Mouse (Mus musculus) spleen, postnatal 4 days (tissue): ENCODE measurements around the gene Zfp3.

ENCODE experiments used
- DNase-seq, 2 experiments: peaks; one replicate each; pipeline ENCODE4 v3.0.0; 2022; ENCODE audit warnings: low spot score in 2 of 2

Zfp3 gene

DNA sequence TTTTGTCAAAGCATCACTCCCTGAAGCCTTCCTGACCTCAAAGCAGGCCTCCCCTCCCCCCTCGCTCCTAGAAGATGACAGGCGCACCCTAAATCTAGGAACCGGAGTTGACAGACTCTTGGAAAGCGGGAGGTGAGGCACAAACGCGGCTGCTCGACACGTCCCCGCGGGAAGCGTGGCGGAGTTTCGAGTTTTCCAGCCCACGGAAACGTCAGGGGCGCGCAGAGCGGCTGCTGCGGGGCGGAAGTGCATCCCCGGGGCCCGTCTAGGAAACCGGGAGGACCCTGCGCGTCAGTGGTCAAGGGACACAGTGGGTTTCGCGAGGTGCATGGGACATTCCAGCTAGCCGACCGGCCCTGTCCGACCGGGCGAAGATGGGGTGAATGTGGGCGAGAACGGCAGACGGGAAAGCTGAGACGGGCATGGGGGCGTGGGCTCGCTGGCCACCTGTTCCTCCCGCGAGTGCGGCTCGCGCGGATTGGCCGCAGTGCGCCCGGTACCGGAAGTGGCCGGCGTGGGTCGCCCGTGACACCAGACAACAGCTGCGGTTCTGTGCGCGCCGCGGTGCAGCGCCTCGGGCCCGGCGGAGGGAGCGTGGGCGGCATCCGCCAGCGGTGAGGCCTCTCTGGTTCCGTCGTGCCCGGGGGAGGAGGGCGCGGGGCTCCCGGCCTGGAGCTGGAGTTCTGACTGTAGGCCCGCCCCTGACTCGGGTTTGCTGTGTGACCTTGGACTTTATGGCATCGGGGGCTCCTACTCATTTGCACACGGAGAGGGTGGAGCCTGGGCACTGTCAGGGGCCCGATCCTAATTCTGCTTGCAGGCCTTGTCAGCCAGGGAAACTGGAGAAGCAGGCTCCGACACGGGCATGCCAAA, at the start of gene Zfp3:
Gene Zfp3, plus strand, starts transcription at position 274 of the 873 bp plus-strand sequence.
- DNase-seq = peak; percentile 73 to 86

DNA sequence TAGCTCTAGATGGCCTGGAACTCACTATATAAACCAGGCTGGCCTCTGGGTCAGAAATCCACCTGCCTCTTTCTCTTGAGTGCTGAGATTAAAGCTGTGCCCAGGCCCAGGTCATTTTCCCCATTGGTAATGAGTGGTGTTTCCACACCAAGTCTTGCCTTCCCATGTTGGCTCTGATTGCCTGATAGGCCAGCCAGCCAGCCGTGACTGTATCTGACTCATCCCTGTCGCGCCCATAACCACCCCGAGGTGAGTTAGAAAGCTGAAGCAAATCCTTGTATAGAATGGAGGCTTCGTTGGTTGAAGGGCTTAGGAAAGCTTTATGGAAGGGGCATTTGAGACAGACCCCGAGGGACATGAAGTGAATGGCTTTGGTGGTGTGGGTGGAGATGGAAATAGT, 48.2 kb upstream of the Zfp3 start:
- no peak for DNase-seq

DNA sequence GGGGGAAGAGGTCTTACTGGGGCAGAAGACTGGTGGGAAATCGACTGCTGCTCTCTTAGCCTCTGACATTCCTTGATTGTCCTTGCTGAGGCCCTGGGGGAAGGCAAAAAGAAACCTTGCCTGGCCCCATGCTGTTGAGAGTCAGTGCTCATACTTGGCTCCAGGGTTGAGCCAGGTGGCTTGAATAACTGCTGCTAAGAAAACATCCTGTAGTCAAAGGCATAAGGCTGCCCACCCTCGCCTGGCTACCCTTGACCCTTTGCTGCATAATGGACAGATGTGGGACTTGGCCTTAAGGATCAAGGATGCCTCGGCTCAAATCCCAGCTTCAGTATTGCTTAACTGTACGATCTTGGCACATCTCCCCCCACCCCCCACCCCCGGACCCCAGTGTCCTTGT, 45.5 kb upstream of the Zfp3 start:
- no peak for DNase-seq

DNA sequence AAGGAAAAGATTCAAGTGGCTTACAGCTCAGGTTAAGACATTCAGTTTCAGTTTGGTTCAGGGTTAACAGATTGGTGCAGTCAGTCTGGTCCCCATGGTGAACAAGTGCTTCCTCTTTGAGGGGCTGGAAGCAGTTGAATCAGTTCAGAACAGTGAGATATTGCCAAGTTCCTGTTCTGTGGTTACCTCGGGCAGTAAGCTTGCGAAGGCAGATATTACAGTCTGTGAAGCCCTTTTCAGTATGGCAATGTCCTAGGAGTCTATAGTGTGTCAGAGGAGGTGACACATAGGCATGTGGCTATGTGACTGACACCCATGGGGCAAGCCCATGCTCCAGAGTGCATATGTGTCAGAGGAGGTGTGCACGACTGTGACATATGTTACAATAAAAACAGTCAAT, 43.4 kb upstream of the Zfp3 start:
- DNase-seq = peak in 1 of 2 experiments; percentile 27

DNA sequence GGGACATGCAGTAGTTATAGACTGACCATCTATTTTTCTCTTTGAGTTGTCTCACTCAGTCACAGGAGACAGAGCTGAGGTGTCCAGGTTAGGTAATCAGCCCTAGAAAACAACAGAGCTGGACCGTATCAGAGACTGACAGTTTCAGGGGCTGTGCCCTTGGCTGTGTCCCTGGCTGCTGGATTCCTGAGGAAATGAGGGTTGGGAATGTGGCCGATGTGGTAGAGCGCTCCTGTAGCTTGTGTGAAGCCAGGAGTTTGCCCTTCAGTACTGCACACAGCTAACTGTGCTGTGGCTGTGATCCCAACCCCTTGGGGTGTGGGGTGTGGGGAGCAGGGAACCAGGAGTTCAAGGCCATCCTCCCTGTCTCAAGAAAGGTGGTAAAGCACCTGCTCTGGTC, 42.9 kb upstream of the Zfp3 start:
- DNase-seq = no peak

DNA sequence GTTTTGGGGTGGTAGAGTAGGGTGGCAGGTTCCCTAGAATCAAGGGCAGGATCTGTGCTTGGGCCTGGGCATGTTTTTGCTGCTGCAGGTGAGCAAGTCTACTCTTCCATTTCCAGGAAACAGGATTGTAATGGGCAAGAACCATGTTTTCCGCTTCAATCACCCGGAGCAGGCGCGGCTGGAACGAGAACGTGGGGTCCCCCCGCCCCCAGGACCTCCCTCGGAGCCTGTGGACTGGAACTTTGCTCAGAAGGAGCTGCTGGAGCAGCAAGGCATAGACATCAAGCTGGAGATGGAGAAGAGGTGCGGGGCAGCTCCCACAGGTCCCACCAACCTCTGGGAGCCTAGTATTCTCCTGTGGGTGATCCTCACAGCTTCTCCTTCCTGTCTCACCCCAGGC, 39.3 kb upstream of the Zfp3 start:
- DNase-seq = no peak

DNA sequence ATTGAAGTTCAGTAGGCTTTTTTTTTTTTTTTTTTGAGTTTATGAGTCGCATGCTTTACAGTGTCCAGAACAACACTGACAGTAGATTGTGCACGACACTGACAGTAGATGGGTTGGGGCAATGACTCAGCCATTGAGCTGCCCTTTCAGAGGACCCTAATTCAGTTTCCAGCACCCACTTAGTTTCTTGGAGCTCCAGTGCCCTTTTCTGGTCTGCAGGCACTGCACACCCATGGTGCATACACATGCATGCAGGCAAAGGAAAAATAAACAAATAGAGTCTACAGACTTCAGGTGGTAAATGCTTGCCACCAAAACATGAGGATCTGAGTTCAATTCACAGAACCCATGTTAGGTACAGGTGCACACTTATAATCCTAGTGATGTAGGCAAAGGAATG, 37.4 kb upstream of the Zfp3 start:
- DNase-seq = no peak

DNA sequence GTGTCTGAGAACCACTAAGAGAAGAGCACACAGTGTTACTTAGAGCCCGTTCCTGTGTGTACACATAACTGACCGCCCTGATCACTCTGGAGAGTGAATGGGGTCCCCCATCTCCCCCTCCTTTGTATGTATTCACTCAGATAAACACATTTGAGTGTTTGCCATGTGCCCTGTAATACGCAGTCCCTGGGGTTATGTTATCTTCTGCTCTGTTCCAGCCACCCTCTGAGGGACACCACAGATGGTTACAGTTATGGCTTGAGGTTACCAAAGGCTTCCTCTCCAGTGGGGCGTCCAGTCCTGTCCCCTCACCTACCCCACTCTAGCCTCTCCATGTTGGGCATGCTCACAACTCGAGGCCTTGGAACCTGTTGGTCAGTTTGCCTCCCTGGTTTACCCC, 36.6 kb upstream of the Zfp3 start:
- no peak for DNase-seq

DNA sequence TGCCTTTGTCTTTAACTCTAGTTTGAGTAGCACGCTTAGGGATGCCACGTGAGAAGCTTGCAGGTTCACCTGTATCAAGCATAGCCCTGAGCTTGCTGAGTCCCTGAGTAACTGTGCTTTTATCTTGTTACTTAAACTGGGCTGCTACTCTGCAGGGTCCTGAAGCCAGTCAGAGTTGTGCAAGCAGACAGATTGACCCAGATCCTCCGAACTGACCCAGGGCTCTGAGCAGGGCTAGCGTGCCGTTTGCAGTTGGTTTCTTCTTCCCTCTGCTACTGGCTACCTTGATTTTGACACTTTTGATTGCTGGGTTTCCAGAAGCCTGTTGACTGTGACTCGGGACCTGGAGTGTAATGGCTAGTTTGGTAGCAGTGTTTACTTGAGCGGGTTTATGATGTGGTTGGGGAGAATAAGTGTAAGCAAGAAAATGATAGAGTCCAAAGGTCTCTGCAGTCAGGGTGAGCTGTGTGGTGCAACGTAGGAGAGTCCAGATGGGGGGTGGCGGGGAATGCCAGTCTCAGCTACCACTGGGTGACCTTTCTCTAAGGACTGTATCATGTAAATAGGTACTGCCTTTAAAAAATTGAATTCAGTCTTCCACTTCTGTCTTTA, 33.5 kb upstream of the Zfp3 start:
- DNase-seq = no peak

DNA sequence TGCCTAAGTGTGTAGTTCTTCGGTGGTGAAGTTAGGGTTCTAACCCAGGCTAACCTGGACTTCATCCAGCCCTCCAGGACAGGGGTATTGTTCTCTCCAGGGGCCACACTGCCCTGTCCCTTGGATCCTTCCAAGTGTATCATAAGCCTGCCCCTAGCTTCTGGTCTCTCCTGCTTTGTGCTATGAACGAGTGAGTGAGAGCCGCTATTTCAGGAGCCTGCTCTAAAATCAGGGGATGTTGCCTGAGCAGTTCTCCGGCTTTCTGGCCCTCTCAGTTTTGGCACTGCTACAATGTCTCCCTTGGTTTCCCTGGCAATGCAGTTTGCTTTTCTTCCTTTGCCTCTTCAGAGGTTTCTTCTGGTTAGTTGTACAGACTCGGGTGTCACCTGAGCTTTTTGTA, 32.8 kb upstream of the Zfp3 start:
- no peak for DNase-seq

DNA sequence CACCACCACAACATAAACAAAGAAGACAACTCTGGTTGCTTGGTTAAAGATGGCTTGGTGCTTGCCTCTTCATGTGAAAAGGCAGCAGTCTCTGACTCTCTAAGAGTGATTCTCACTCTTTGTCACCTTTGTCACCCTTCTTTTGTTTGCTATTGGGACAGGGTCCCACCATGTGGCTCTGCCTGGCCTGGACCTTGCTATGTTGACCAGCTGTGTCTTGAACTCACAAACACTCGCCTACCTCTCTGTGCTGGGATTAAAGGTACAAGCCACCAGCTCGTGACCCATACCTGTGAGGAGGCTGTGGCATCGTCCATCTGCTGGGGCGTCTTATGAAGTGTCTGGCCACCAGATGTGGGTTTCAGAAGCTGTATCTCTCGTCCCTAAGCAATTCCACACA, 30.8 kb upstream of the Zfp3 start:
- DNase-seq = no peak

DNA sequence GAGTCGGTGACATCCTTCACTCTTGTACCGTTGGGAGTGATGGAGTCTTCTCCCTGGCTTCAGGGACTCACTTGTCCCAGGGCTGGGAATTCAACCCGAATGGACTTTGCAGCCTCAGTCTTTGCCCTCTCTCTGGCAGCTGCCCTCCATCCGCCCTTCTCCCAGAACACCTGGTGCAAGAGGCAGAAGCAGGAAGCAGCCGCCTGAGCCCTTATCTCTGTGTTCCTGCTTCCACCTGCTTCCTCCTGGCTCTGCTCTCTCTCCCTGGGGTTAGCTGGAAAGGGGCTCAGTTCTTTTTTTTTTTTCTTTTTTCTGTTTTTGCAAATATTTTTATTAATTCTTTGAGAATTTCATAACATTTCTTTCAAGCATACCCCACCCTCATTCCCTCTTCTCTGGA, 26.3 kb upstream of the Zfp3 start:
- no peak for DNase-seq

DNA sequence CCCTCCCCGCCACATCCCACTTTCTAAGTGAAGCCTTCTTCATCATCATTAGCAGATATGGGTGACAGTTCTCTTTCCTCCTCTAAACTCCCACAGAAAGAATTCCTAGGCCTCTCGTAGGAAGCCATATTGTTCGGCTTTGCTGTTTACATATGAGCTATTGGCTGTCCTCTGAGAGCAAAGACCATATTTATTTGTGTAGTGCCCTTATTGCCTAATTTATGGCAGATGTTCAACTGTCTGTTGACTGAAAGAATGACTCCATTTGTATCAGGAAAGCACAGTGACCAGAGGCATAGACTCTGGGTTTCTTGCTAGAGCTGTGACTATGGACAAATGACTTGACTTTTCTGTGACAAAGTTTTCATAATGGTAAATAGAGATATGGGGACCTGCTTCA, 22.4 kb upstream of the Zfp3 start:
- DNase-seq = no peak

DNA sequence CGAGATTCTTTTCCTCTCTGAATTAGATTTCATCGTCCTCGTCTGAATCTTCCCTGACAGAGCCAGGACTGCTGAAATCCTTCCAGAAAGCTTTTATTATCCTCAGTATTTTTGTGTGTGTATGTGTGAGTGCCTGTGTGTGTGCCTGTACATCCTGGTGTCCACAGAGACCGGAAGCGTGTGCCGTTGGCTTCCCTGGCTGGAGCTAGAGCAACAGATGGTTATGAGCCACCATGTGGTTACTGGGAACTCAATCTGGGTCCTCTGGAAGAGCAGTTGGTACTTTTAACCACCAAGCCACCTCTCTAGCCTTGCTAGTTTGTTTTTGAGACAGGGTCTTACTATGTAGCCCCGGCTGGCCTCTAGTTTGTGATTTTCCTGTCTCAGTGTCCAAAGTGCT, 21.9 kb upstream of the Zfp3 start:
- DNase-seq = no peak

DNA sequence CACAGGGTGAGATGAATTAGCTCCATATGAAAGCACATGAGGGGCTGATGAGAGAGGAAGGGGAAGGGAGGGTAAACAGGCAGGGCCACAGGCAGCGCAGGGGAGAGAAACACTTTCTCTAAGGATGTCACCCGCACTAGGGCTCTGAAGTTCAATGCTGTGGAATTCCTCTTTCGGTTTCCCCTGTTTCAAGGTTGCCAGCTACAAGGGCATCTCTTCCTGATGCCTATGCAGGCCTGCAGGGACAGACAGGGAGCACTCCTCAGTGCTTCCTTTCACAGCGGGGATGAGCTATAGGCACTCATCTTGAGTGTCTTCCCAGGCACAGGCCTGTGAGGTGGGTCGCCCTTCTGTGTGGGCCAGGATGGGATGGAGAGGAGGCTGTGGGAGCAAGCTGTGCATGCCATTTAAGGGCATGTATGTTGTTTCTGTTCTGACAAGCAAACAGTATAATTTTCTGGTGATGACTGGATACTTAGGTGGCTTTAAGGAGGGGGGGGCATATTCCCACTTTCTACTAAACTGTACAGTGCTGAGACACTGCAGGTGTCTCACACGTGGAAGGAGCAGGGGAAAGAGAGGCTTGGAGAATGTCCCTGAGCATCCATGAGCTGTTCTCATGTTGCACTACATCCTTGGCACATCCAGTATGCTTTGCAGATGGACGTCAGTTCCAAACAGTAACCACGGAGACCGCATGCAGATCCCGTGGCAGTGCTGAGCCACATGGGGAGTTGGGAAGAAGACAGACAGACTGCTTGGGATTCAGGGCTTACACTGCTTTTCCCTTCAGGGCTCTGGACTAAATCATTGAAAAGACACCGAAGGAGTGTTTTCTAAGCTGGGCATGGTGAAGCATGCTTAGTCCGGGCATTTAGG, 21.2 kb upstream of the Zfp3 start:
- no peak for DNase-seq

DNA sequence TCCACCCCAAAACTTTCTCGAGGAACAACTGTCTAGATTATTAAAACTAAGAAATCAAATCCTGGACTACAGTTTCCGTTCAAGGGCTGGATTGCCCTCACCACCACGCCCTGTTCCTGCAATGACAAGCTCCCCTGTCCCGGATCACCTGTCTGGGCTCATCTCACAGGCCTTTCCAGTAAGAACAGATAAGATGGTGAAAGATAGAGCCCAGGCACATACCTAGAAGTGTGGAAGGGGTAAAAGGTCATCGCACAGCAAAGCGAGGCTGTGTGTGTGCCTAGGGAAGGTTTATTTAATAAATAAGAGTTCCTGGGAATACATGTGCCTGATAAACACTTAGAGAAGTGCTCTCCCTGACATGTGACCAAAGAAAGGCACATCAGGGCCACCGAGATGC, 18.4 kb upstream of the Zfp3 start:
- no peak for DNase-seq

DNA sequence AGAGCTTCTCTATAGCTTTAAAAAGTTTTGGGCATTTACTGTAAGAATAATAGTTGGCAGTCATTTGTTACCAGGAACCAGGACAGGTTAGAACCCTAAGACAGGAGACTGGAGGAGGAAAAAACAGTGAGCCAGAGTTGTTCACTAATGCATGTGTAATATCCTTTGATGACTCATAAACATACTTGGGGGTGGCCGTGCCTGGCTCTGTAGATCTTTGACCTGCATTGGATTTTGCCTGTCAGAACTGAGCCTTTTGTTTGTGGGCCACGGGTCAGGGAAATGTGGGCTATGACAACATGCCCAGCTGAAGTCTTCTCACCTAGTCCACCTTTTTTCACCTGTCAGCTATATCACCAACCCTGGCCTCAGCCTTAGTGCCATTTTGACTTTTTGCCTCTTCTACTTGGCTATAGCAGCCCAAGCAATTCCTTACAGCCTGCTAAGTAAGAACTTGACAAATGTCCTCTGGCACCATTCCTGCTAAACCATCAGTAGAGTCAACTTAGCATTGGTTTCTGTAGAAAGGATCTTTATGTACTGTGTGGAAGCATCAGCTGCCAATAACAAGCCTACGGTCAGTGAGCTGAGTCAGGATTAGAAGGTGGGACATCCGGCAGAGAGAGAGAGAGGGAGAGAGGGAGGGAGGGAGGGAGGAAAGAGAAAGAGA, 16.0 kb upstream of the Zfp3 start:
- DNase-seq = no peak

DNA sequence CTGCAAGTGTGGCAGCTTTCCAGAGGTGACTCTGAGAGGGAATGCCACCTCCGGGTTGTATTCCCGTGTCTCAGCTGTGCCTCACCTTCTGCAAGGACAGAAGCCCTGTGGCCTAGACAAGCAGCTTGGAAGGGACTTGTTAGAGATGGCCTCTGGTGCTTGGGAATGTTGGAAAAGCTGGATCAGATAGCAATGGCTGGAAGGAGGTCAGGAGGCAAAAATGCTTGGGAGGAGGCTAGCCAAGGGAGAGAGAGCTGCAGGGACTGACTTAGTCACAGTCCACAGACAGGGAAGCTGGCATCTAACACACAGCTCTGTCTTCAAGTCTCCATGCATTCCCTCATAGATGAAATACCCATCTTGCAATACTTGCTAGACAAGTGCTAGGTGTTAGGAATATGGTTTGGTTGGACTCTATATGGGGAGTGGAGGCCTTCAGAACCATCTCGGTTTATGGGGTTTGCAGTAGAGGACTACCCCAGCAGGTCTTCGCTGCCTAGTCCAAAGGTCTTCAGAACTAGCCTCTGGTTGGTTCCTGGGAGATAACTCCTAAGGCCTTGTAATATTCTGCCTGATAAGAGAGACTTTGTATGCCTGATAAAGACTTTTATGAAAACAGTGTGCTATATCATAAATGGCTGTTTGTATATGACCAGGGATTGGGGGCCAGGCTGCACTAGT, 11.5 kb upstream of the Zfp3 start:
- no peak for DNase-seq

DNA sequence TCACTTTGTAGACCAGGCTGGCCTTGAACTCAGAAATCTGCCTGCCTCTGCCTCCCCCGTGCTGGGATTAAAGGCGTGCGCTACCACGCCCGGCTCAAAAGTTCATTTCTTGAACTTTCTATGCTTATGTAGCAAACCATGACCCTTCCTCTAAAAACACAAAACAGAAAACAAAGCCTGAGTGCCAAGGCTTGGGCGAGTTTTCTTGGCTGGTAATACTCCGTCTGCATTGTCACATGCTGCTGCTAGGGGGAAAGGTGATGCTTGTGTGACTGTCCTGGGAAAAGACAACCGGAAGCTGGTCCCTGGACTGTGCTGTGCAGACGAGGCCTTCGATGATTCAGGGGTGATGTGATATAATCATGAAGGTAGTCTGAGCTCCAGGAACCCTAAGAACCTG, 10.9 kb upstream of the Zfp3 start:
- DNase-seq = no peak

DNA sequence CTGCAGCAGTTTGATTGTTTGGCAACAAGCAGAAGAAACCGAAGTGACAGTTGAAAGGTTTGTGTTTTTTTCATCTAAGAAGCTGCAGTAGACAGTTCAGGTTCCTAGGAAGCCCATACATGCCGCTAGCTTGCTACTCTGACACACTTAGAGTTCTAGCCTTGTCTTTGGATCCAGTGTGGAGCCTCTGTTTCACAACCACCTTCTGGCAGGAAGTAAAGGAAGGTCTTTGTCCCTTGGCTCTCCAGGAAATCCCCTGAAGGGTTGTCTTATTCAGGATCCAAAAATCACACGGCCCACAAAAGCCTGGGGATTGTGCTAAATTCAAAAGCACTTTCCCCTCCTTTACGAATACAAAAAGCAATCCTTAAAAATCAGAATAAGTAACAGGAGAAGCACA, 9.5 kb upstream of the Zfp3 start:
- DNase-seq = no peak

DNA sequence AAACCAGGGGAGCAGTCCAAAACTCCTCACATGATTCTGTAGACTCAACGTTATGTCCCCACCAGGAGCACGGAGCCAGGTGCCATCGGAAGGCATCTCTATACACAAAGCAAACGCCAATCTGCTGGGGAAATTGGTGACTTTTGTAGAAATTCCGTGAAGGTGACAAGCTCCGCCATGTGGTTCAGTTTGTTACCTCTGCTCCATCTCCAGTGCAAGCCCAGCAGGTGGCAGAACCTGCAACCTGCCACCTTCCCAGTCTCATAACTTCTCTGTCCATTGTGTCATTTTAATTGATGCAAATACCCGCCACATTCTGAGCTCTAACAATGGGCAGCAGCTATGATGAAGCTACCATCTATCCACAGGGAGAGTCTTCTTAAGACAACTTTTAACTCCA, 9.1 kb upstream of the Zfp3 start:
- no peak for DNase-seq
